Mouse (Mus musculus) thymus, adult 2 months (tissue): ENCODE data around the gene Pkdrej.

ENCODE experiments used
- CTCF ChIP-seq: fragments of 200-500 bp; IDR thresholded peaks from 2 replicates; pipeline ENCODE4 v1.5.1; 2012; ENCODE audit warnings: mild to moderate bottlenecking, control low read depth, low read length, moderate library complexity, borderline replicate concordance; ENCODE audit not compliant: control insufficient read depth, poor library complexity, insufficient read depth; ENCODE audit errors: extremely low read depth
- POLR2A ChIP-seq: fragments of 200-500 bp; IDR thresholded peaks from 2 replicates; pipeline ENCODE4 v1.6.1; 2012; ENCODE audit warnings: mild to moderate bottlenecking, low read length, control low read depth, moderate library complexity; ENCODE audit not compliant: control insufficient read depth, poor library complexity, insufficient read depth; ENCODE audit errors: extremely low read depth

DNA sequence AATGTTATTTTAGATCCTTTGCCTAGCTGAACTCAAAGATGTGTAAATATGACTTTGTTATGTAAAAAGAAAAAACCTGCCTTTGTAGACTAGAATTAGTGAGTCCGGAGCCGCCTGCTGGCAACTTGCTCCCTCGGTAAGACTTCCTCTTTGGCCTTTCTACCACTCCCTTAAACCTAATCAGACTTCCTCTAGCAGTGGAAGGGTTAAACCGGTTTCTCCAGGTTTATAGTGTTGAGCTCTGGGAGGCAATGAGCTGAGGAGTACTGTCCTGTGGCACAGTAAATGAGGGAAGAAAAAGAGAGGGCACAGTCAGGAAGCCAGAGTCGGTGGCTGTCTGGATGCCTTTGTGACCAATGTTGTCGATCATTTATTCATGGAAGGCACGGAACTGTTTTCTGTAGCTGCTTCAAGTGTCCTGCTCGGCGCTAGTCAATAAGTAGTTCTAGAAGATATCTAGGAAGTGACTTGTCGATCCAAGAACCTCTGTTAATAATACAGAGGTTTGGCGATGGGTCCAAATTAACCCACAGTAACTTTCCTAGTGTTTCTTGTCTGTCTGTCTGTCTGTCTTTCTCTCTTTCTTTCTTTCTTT is 49.3 kb downstream of the Pkdrej start:
- no peak for TF ChIP-seq POLR2A
- TF ChIP-seq CTCF = no peak
